Mouse (Mus musculus): Measurements from ENCODE around the gene Rnaseh1. TPM values are rescaled to one million over a fixed set of nuclear protein-coding genes. Genes with fewer than 3 reads are reported as not detected.

The Rnaseh1 gene
- polyA plus RNA-seq (2015; fragmentation: Nextera tagmentation; extraction: Ambion mirVana) = 22.7 and 23.0 TPM in 2 replicates

DNA sequence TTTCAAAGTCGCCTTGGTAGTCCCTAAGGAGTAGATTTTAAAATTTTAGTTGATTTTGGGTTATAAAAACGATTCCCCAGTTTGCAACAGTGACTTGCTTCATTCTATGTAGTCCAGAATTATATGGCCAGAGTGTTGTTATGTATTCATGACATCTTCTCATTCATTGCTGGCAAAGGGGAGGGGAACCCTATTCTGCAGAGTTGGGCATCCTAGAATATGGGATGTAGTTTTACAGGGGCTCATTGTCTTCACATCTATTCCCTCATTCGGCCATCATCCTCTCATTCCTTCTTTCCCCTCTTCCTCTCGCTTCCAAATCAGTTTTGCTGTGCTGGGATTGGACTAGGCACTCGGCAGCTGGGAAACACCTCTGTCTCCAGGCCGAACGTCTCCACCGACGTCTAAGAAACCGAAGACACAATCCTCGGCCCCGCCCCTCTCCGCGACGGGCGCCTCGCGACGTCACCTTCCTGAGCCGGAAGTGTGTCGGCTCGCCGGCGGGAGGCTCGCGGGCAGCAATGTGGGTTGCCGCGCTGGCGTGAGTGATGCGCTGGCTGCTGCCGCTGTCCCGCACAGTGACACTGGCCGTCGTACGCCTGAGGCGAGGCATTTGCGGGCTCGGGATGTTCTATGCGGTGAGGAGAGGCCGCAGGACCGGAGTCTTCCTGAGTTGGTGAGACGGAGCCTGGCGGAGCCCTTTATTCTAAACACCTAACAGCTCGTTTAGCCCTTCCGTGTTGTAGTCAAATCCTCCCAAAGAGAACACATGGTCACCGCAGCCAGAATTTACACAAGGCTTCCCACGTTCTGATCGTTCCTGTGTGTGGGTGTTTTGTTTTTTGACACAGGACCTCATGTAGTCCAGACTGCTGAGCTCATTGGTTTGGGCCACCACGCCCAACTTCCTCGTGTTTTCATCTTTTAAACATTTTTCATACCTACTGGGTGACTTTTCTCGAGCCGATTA, at the start of gene Rnaseh1:
Gene Rnaseh1, plus strand, starts transcription at position 462 of the 970 bp plus-strand sequence.
- Histone ChIP-seq H3K4me1 (ENCODE audit: control insufficient read depth, insufficient read depth, low read depth, low read length) (peaks cover 5% of the 10 kb centered on the region), H3K27me3 (replicated peaks; ENCODE audit: control insufficient read depth, insufficient read depth, low read length) (no peaks in the 10 kb centered on the region), H3K4me3 (ENCODE audit: low read length) (peak within 1 kb of the TSS; percentile 83), H3K9me3 (ENCODE audit: control insufficient read depth, low read length) (no peaks in the 10 kb centered on the region), H3K9ac (ENCODE audit: low read depth, low read length) (peak within 1 kb of the TSS; percentile 78), H3K4me2 (ENCODE audit: low read length) (peak within 1 kb of the TSS; percentile 90), H3K27ac (ENCODE audit: low read depth, low read length) (peak within 1 kb of the TSS; percentile 79), H3K36me3 (ENCODE audit: control insufficient read depth, insufficient read depth, low read length) (peaks cover 5% of the 10 kb centered on the region; the same call in 1 of the 2 replicates)
- peak; percentile 97 for ATAC-seq
- WGBS = 2% methylated on average over 52 of the region's 52 CpGs

DNA sequence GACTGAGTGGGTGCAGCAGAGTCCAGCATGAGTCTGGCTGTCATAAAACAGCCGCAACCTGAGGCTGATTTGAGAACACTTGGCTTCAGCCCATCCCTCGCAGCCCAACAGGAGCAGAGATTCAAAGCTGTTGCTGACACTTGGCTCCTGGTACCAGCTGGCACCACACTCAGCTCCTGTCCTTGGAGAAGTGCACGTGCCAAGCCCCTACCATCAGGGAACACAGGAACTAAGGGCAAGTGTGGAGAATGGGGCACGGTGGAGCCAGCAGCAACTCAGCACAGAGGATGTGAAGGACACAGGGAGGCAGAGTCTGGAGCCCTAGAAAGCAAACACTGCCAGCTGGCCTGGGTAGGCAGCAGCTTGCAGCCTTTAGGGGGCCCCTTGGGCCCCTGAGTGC, 47.1 kb upstream of the Rnaseh1 start:
- no peak overlapping the region for H3K4me3 ChIP-seq (ENCODE audit: low read length)
- no peak overlapping the region for H3K4me2 ChIP-seq (ENCODE audit: low read length)
- no peaks in the 10 kb centered on the region for H3K36me3 ChIP-seq (ENCODE audit: control insufficient read depth, insufficient read depth, low read length)
- no peak overlapping the region for H3K9ac ChIP-seq (ENCODE audit: low read depth, low read length)
- H3K27ac ChIP-seq (ENCODE audit: low read depth, low read length) = no peak overlapping the region
- peaks cover 10% of the 10 kb centered on the region for H3K4me1 ChIP-seq (ENCODE audit: control insufficient read depth, insufficient read depth, low read depth, low read length)
- H3K27me3 ChIP-seq (replicated peaks; ENCODE audit: control insufficient read depth, insufficient read depth, low read length) = no peaks in the 10 kb centered on the region
- H3K9me3 ChIP-seq (ENCODE audit: control insufficient read depth, low read length) = no peaks in the 10 kb centered on the region
- peak; percentile 84 for ATAC-seq
- 17% methylated on average over 4 of the region's 4 CpGs for WGBS

DNA sequence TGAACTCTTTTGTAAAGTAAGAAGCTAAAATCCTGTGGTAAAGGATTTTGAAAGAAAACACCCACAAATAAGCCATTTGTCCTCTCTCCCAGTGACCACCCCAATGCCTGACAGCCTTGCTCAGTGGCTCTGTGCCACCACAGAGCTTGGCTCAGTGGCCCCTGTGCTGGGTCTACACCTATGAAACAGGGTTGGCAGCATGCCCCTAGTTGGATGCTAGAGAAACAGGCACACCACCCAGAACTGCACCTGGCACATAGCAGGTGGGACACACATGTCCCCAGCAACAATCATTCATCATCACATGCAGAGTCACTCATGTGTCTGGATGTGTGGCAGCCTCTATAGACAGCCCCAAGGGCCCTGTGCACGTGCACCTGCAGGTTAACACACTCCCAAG, 45.9 kb upstream of the Rnaseh1 start:
- Histone ChIP-seq H3K4me3 (ENCODE audit: low read length) (no peak overlapping the region), H3K4me2 (ENCODE audit: low read length) (no peak overlapping the region), H3K4me1 (ENCODE audit: control insufficient read depth, insufficient read depth, low read depth, low read length) (peaks cover 20% of the 10 kb centered on the region), H3K27me3 (replicated peaks; ENCODE audit: control insufficient read depth, insufficient read depth, low read length) (no peaks in the 10 kb centered on the region), H3K9me3 (ENCODE audit: control insufficient read depth, low read length) (no peaks in the 10 kb centered on the region), H3K9ac (ENCODE audit: low read depth, low read length) (no peak overlapping the region), H3K36me3 (ENCODE audit: control insufficient read depth, insufficient read depth, low read length) (no peaks in the 10 kb centered on the region), H3K27ac (ENCODE audit: low read depth, low read length) (no peak overlapping the region)
- WGBS = 41% methylated on average over 1 of the region's 1 CpGs
- ATAC-seq = no peak

DNA sequence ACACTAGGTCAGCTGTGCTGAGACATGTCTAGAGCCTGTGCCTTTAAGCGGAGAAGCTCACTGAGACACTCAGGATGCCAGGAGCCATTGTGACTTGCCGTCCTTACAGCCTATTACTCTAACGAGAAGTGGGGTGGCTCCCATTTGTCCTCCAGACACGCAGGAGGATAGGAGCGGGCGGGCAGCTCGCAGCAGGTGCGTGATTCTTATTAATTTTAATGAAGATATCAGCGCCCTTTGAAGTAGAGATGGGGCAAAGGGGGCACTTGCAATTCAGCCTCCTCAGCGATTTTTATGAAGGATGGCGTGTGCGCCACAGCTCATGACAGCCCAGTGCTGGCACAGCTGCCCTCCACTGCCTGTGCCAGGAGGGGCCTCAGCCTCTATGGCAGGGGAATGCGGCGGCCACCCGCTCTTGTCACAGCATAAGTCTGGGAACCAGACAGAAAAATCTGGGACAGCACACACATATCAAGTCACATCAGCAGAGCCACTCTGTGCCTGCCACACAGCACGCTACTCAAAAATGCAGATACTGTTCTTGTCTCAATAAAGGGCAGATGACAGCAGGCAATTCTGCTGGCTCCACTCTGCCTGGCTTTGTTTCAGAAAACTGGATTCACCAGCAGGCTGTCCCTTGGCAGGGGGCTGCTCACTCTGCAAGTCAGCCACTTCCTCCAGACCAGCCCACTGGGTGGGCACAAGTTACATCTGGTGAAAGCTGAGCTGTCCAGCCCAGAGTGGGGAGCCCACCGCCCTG, 41.7 kb upstream of the Rnaseh1 start:
- H3K9me3 ChIP-seq (ENCODE audit: control insufficient read depth, low read length) = no peaks in the 10 kb centered on the region
- ATAC-seq = peak; percentile 91
- no peaks in the 10 kb centered on the region for H3K36me3 ChIP-seq (ENCODE audit: control insufficient read depth, insufficient read depth, low read length)
- peak overlapping the region; percentile 57 for H3K9ac ChIP-seq (ENCODE audit: low read depth, low read length)
- H3K27me3 ChIP-seq (replicated peaks; ENCODE audit: control insufficient read depth, insufficient read depth, low read length) = no peaks in the 10 kb centered on the region
- H3K27ac ChIP-seq (ENCODE audit: low read depth, low read length) = peak overlapping the region; percentile 88
- peak overlapping the region; percentile 27 for H3K4me3 ChIP-seq (ENCODE audit: low read length)
- WGBS = 17% methylated on average over 17 of the region's 17 CpGs
- H3K4me1 ChIP-seq (ENCODE audit: control insufficient read depth, insufficient read depth, low read depth, low read length) = peaks cover 13% of the 10 kb centered on the region
- peak overlapping the region; percentile 54 for H3K4me2 ChIP-seq (ENCODE audit: low read length)

DNA sequence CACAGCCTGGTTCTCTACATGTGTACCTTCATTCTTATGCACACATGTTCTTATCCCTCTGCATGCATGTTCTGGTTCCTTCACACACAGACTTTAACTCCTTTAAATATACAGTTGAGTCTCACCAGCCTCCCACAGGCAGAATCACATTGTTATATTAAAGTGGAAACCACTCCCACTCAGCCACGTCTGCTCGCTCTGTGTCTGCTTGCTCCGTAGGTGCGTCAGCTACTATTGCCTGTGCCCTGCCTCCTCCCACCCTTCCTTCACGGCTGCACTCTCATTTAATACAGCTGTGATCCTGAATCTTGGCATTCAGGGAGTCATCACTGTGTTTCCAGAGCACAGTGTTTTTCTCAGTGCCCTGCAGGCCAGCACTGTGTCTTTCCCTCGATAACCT, 37.0 kb upstream of the Rnaseh1 start:
- Histone ChIP-seq H3K36me3 (ENCODE audit: control insufficient read depth, insufficient read depth, low read length) (no peaks in the 10 kb centered on the region), H3K9ac (ENCODE audit: low read depth, low read length) (no peak overlapping the region), H3K4me3 (ENCODE audit: low read length) (no peak overlapping the region), H3K9me3 (ENCODE audit: control insufficient read depth, low read length) (no peaks in the 10 kb centered on the region), H3K27me3 (replicated peaks; ENCODE audit: control insufficient read depth, insufficient read depth, low read length) (no peaks in the 10 kb centered on the region), H3K27ac (ENCODE audit: low read depth, low read length) (no peak overlapping the region), H3K4me1 (ENCODE audit: control insufficient read depth, insufficient read depth, low read depth, low read length) (peaks cover 11% of the 10 kb centered on the region), H3K4me2 (ENCODE audit: low read length) (no peak overlapping the region)
- WGBS = 62% methylated on average over 6 of the region's 6 CpGs
- ATAC-seq = no peak

DNA sequence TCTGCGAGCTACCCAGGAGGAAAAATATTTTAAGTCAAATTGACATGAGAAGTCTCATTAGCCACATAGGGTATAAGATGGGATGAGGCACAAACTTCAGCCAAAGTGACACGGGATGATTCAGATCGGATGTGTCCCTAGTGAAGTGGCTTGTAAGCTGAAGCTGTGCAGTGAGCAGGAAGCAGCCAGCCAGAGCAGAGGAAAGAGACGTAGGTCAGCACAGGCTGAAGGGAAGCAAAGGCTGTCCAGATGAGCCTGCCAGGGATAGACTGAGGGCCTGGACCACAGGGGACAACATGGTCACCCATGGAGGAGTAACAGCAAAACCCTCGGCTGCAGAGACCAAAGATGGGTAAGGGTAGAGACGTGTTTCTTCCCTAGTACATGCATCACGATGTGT, 35.0 kb upstream of the Rnaseh1 start:
- Histone ChIP-seq H3K4me1 (ENCODE audit: control insufficient read depth, insufficient read depth, low read depth, low read length) (peaks cover 2% of the 10 kb centered on the region; the same call in 1 of the 2 replicates), H3K36me3 (ENCODE audit: control insufficient read depth, insufficient read depth, low read length) (no peaks in the 10 kb centered on the region), H3K4me2 (ENCODE audit: low read length) (no peak overlapping the region), H3K9me3 (ENCODE audit: control insufficient read depth, low read length) (no peaks in the 10 kb centered on the region), H3K27me3 (replicated peaks; ENCODE audit: control insufficient read depth, insufficient read depth, low read length) (no peaks in the 10 kb centered on the region), H3K4me3 (ENCODE audit: low read length) (no peak overlapping the region), H3K27ac (ENCODE audit: low read depth, low read length) (0 out of 2 replicates have a peak overlapping the region, but pooled peaks have one; percentile 48), H3K9ac (ENCODE audit: low read depth, low read length) (no peak overlapping the region)
- WGBS = 60% methylated on average over 7 of the region's 7 CpGs
- ATAC-seq = 0 out of 2 replicates have a peak, but pooled peaks have one; percentile 40

DNA sequence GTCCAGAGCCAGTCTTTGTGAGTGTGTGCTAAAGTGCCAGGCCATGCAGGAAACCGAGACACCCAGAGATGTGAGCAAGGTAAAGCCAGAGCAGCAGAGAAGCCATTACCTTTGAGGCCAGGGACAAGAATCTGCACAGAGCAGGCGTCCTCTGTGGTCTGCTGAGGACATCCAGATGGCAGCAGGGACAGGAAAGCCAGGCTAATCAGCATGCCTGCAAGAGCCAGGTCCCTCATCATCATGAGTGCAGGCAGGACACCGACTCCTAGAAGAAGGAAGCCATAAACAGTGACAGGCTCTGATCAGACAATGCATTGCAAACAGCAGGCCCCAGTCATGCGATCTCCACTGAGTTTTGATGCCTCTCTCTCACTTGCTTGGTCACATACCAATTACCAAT, 32.1 kb upstream of the Rnaseh1 start:
- 81% methylated on average over 4 of the region's 4 CpGs for WGBS
- Histone ChIP-seq H3K36me3 (ENCODE audit: control insufficient read depth, insufficient read depth, low read length) (no peaks in the 10 kb centered on the region), H3K9me3 (ENCODE audit: control insufficient read depth, low read length) (no peaks in the 10 kb centered on the region), H3K9ac (ENCODE audit: low read depth, low read length) (no peak overlapping the region), H3K27ac (ENCODE audit: low read depth, low read length) (no peak overlapping the region), H3K4me1 (ENCODE audit: control insufficient read depth, insufficient read depth, low read depth, low read length) (peaks cover 2% of the 10 kb centered on the region; the same call in 1 of the 2 replicates), H3K4me2 (ENCODE audit: low read length) (no peak overlapping the region), H3K4me3 (ENCODE audit: low read length) (no peak overlapping the region), H3K27me3 (replicated peaks; ENCODE audit: control insufficient read depth, insufficient read depth, low read length) (no peaks in the 10 kb centered on the region)
- ATAC-seq = no peak

DNA sequence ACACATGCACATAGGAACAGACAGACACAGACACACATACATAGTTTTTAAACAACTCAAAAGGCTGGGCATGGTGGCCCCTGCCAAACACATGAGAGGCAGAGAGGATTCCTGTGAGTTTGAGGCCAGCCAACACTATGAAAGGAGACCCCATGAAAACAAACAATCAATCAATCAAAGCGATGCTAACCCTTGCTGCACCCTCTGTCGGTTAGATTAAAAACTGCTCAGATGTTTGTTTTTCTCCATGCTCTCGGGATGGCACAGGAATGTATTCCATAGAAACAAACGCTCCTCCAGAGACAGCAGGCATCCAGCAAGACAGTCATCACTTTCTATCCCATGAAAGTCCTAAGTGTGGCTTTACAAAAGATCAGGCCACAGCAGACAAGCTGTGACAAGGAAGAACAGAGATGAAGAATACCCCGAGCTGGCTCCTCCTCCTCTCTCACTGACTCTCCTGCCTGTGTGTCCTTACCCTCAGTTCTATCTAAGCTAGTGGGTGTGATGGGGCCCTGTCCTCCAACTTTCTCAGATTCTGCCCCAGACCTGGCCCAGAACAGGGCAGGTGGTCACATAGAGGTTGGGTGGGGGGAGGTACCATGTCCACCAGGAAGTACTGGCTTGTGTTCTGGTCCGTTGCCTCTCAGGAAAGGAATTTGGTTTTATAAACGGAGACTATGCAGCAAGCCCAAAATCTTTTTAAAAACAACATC, 27.8 kb upstream of the Rnaseh1 start:
- Histone ChIP-seq H3K27ac (ENCODE audit: low read depth, low read length) (no peak overlapping the region), H3K4me1 (ENCODE audit: control insufficient read depth, insufficient read depth, low read depth, low read length) (no peaks in the 10 kb centered on the region; the same call in 1 of the 2 replicates), H3K4me3 (ENCODE audit: low read length) (no peak overlapping the region), H3K4me2 (ENCODE audit: low read length) (no peak overlapping the region), H3K36me3 (ENCODE audit: control insufficient read depth, insufficient read depth, low read length) (no peaks in the 10 kb centered on the region), H3K9me3 (ENCODE audit: control insufficient read depth, low read length) (no peaks in the 10 kb centered on the region), H3K27me3 (replicated peaks; ENCODE audit: control insufficient read depth, insufficient read depth, low read length) (no peaks in the 10 kb centered on the region), H3K9ac (ENCODE audit: low read depth, low read length) (no peak overlapping the region)
- WGBS = 23% methylated on average over 7 of the region's 7 CpGs
- no peak for ATAC-seq
